Mouse (Mus musculus) ES-E14 (cell line): ENCODE data around the gene Cela3b.

ENCODE experiments used
- CHD2 ChIP-seq: IDR thresholded peaks from 2 replicates; pipeline ENCODE4 v1.6.1; 2014; ENCODE audit warnings: mild to moderate bottlenecking, low read depth, low read length, inconsistent platforms
- HCFC1 ChIP-seq: IDR thresholded peaks from 2 replicates; pipeline ENCODE4 v1.6.1; 2012; ENCODE audit warnings: low read length, inconsistent platforms, borderline replicate concordance; ENCODE audit not compliant: insufficient read depth

DNA sequence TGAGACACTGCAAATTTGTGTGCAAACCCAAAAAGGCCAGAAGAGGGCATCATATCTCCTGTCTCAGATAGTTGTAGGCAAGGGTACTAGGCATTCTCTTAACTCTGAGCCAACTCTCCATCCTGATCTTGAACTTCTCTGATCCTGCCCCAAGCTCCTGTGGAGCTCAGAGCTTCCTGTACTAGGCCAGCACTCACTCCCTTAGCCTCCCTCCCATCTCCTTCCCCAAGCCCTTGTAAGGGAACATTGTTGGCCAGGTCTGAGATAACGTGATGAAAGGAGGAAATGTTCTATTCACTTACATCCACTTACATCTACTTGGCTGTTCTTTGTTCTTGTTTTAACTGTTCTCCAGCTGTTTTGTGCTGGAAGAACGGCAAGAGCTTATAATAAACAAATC lies 53.6 kb downstream of the Cela3b start:
- TF ChIP-seq HCFC1: no peak
- no peak for TF ChIP-seq CHD2
